35 mouse cellular contexts compared by ENCODE assay signal in the genomic region with DNA sequence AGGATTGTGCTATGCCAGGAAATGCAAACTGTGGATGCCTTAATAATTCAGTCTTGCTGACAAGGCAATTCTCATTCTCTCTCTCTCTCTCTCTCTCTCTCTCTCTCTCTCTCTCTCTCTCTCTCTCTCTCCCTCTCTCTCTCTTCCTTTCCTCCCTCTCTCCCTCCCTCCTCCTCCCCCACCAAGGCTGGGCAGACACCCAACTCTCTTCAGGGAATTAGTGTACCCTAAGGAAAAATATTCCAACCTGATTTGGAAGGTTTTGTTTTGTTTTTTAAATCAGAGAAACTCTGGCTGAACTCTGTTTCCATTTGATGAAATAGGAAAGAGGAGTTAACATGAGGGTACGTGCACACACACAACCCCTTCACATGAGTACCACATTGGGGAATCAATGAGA. TPM values are rescaled to one million over a fixed set of nuclear protein-coding genes. Genes with fewer than 3 reads are reported as not detected.
DNase-seq lines count a peak whose midpoint lies in the region; ATAC-seq and TF ChIP-seq lines count a peak whose summit lies in the region.
"Had no signal": no experiment of that assay in that cellular context is flagged by ENCODE, and none has a peak within 500 bp of the region (broad histone marks: within the 10 kb centered on the region; RNA-seq: fewer than 3 reads in every experiment).

No protein-coding gene starts in this region.

- no peak for ATAC-seq in lung, postnatal 0 days
- no peak for ATAC-seq in intestine, postnatal 0 days
- ATAC-seq: forebrain, embryonic 15.5 days; liver, embryonic 12.5 days; liver, postnatal 0 days had no signal

- no peaks in the 10 kb centered on the region for H3K4me1 ChIP-seq in lung, postnatal 0 days (ENCODE audit: insufficient read depth, low read depth, low read length)
- H3K4me1 ChIP-seq in intestine, postnatal 0 days (replicated peaks; ENCODE audit: control insufficient read depth, insufficient read depth, low read length), result no peaks in the 10 kb centered on the region
- H3K4me1 ChIP-seq: embryonic facial prominence, embryonic 12.5 days; forebrain, embryonic 15.5 days; liver, embryonic 12.5 days had no signal

- no peaks in the 10 kb centered on the region for H3K27me3 ChIP-seq in lung, postnatal 0 days (replicated peaks; ENCODE audit: insufficient read depth, low read length)
- no peaks in the 10 kb centered on the region for H3K27me3 ChIP-seq in intestine, postnatal 0 days (replicated peaks; ENCODE audit: control insufficient read depth, insufficient read depth, low read length)
- H3K27me3 ChIP-seq: embryonic facial prominence, embryonic 12.5 days; forebrain, embryonic 15.5 days; hindbrain, embryonic 15.5 days; liver, embryonic 12.5 days; midbrain, embryonic 12.5 days; neural tube, embryonic 15.5 days; Patski had no signal

- H3K4me3 ChIP-seq in lung, postnatal 0 days (ENCODE audit: low read depth, low read length), result no peak overlapping the region
- no peak overlapping the region for H3K4me3 ChIP-seq in intestine, postnatal 0 days (ENCODE audit: low read depth, low read length)
- H3K4me3 ChIP-seq: embryonic facial prominence, embryonic 12.5 days; forebrain, embryonic 10.5 days; forebrain, embryonic 15.5 days; hindbrain, embryonic 15.5 days; liver, embryonic 12.5 days; midbrain, embryonic 12.5 days; neural tube, embryonic 15.5 days had no signal

- TF ChIP-seq EP300 in lung, postnatal 0 days (IDR thresholded peaks at IDR 0.05), result no peak

- peak; percentile 22 for DNase-seq in heart, postnatal 4 days
- no peak for DNase-seq in heart, postnatal 36 days
- peak; percentile 36 for DNase-seq in lung, postnatal 10 days
- no peak for DNase-seq in lung, postnatal 0 days (ENCODE audit: low spot score)
- DNase-seq in 3T3-L1 (ENCODE audit: low read depth, low spot score), result peak; percentile 55
- peak; percentile 30 for DNase-seq in brain, adult 2 months (ENCODE audit: low read depth, low spot score)
- DNase-seq in layer of hippocampus, adult 9-11 months, result no peak
- DNase-seq: B cell, adult 2 months; cerebellum, adult 11 months; cerebellum, adult 9-10 months; cerebellum, postnatal 36 days; embryo, embryonic 11 days; gastrocnemius, postnatal 36 days; kidney, adult 8-10 months; kidney, postnatal 14 days; left cerebral cortex, postnatal 4 days; liver, postnatal 0 days; thymus, postnatal 4 days had no signal

- H3K4me2 ChIP-seq in lung, postnatal 0 days (replicated peaks; ENCODE audit: low read depth, low read length), result no peak overlapping the region
- no peak overlapping the region for H3K4me2 ChIP-seq in intestine, postnatal 0 days (replicated peaks; ENCODE audit: low read depth)
- H3K4me2 ChIP-seq: embryonic facial prominence, embryonic 12.5 days; forebrain, embryonic 15.5 days; heart, embryonic 11.5 days; hindbrain, embryonic 15.5 days; liver, embryonic 12.5 days; midbrain, embryonic 12.5 days; neural tube, embryonic 15.5 days had no signal

- intact Hi-C loops in heart, postnatal 36 days (cut with DNase I), result no loop called here

- H3K9ac ChIP-seq in lung, postnatal 0 days (replicated peaks; ENCODE audit: low read depth), result no peak overlapping the region
- H3K9ac ChIP-seq in intestine, postnatal 0 days (ENCODE audit: low read depth, low read length), result no peak overlapping the region
- H3K9ac ChIP-seq: embryonic facial prominence, embryonic 12.5 days; forebrain, embryonic 15.5 days; hindbrain, embryonic 15.5 days; liver, embryonic 12.5 days; liver, postnatal 0 days; midbrain, embryonic 12.5 days; neural tube, embryonic 15.5 days had no signal

- H3K36me3 ChIP-seq in lung, postnatal 0 days (ENCODE audit: insufficient read depth, low read length), result no peaks in the 10 kb centered on the region
- no peaks in the 10 kb centered on the region for H3K36me3 ChIP-seq in intestine, postnatal 0 days (ENCODE audit: control insufficient read depth, insufficient read depth)
- H3K36me3 ChIP-seq: embryonic facial prominence, embryonic 12.5 days; forebrain, embryonic 10.5 days; forebrain, embryonic 15.5 days; hindbrain, embryonic 15.5 days; liver, embryonic 12.5 days; midbrain, embryonic 12.5 days; neural tube, embryonic 15.5 days had no signal

- no peaks in the 10 kb centered on the region for H3K9me3 ChIP-seq in lung, postnatal 0 days (ENCODE audit: low read length)
- no peaks in the 10 kb centered on the region for H3K9me3 ChIP-seq in intestine, postnatal 0 days (ENCODE audit: control insufficient read depth)
- H3K9me3 ChIP-seq: embryonic facial prominence, embryonic 12.5 days; forebrain, embryonic 10.5 days; forebrain, embryonic 15.5 days; hindbrain, embryonic 15.5 days; liver, embryonic 12.5 days; megakaryocyte, embryonic 14.5 days; midbrain, embryonic 12.5 days; neural tube, embryonic 15.5 days had no signal

- 63% methylated on average over 1 of the region's 1 CpGs for WGBS in lung, postnatal 0 days
- WGBS in intestine, postnatal 0 days, result 74% methylated on average over 1 of the region's 1 CpGs

- no peak overlapping the region for H3K27ac ChIP-seq in lung, postnatal 0 days (ENCODE audit: low read length)
- H3K27ac ChIP-seq in intestine, postnatal 0 days (ENCODE audit: low read depth, low read length), result no peak overlapping the region
- H3K27ac ChIP-seq: embryonic facial prominence, embryonic 12.5 days; forebrain, embryonic 10.5 days; forebrain, embryonic 15.5 days; hindbrain, embryonic 15.5 days; liver, embryonic 12.5 days; midbrain, embryonic 12.5 days; neural tube, embryonic 15.5 days; stomach, postnatal 0 days had no signal

- no peak for TF ChIP-seq CTCF in lung, postnatal 0 days (IDR thresholded peaks at IDR 0.05)
- TF ChIP-seq CTCF in intestine, postnatal 0 days (IDR thresholded peaks at IDR 0.05; ENCODE audit: low read depth), result no peak

RNA-seq across cellular contexts. Expression of a gene that starts 26.5 kb away (rescaled TPM):
- not detected for total RNA-seq in heart, postnatal 4 days (2021)
- not detected for total RNA-seq in heart, postnatal 36 days (2021)
- 2.3 and 2.9 TPM in 2 replicates for polyA plus RNA-seq in lung, postnatal 0 days (2015; fragmentation: Nextera tagmentation; extraction: Ambion mirVana)
- 0.56 and 0.60 TPM in 2 replicates for polyA plus RNA-seq in intestine, postnatal 0 days (2015; fragmentation: Nextera tagmentation; extraction: Ambion mirVana)
- total RNA-seq: gastrocnemius, adult 18-20 months; gastrocnemius, postnatal 36 days; heart, adult 18-20 months; hematopoietic stem cell, adult 5-6 weeks; monocyte, adult 5-6 weeks had no signal
- polyA plus RNA-seq: liver, postnatal 0 days; Patski had no signal

RNA-seq across cellular contexts. Expression of a gene that starts 44.3 kb away (rescaled TPM):
- 1 to 10 TPM in 1 of 2 experiments, not detected in 1; 2.1 TPM for total RNA-seq in heart, postnatal 4 days (2021)
- total RNA-seq in heart, postnatal 36 days (2021), result 1 to 10 TPM in 1 of 2 experiments, not detected in 1; 2.0 TPM
- 0.15 and 0.35 TPM in 2 replicates for polyA plus RNA-seq in lung, postnatal 0 days (2015; fragmentation: Nextera tagmentation; extraction: Ambion mirVana)
- 0.26 and 0.31 TPM in 2 replicates for polyA plus RNA-seq in intestine, postnatal 0 days (2015; fragmentation: Nextera tagmentation; extraction: Ambion mirVana)
- polyA plus RNA-seq: forebrain, embryonic 15.5 days; hindbrain, embryonic 15.5 days; spleen, adult 2 months had no signal

Comparison
In these comparisons a context has a peak if more than half of its experiments do, and no peak if none do; other contexts are left out.
1. DNase-seq: peak in heart, postnatal 4 days (single experiment), lung, postnatal 10 days (single experiment), 3T3-L1 (single experiment) and brain, adult 2 months (single experiment); none in heart, postnatal 36 days (0 of 2), lung, postnatal 0 days (single experiment) and layer of hippocampus, adult 9-11 months (single experiment).